Mouse (Mus musculus) fibroblast of lung, adult 2 months (primary cell): ENCODE measurements around the gene 7420426K07Rik.

Source experiments
- DNase-seq: peaks from one replicate; pipeline ENCODE4 v3.0.0-alpha.2; 2011; ENCODE audit warnings: low read depth

Gene 7420426K07Rik

GRCm38 (mm10) chr9:98902819-98903218, at the start of gene 7420426K07Rik:
TSS of gene 7420426K07Rik (plus strand) at chr9:98903119.
- DNase-seq = no peak

DNA sequence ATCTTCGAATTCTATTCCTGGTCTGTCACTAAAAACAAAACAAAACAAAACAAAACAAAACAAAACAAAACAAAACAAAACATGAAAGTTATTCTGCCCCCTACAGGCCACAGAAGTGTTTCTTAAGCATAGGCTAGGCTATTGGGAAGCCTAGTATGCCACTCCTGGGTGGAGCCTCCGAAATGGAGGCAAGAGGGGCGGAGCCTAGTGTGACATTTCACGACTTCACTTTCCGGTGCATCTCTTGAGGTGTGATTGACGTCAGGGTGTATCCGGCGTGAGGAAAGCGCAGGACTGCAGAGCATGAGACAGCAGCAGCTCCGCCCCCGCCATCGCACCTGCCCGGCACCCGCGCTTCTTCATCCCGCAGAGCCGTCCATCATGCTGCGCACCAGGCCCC, 46.7 kb upstream of the 7420426K07Rik start, which contains the start of gene Prr23a2:
TSS of gene Prr23a2 (plus strand) at position 285 of the 400 bp plus-strand sequence.
- no peak for DNase-seq

DNA sequence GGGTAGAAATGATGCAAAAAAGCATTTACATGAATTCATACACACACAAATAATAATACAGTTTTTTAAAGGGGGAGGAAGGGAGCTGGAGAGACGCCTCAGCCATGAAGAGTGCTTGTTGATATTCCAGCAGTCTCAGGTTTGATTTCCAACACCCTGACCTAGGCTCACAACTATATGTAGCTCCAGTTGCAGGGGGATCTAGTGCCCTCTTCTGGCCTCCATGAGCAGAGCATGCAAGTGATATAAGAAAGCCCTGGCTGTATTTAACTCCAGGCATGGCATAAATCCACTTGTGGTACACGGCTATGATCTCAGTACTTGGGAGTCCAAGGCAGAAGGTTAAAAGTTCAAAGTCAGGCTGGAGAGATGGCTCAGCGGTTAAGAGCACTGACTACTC, 39.5 kb upstream of the 7420426K07Rik start:
- no peak for DNase-seq

GRCm38 (mm10) chr9:98864571-98864970, 38.3 kb upstream of the 7420426K07Rik start, which contains the start of gene Prr23a3:
TSS of gene Prr23a3 (plus strand) at chr9:98864767.
- DNase-seq = no peak

DNA sequence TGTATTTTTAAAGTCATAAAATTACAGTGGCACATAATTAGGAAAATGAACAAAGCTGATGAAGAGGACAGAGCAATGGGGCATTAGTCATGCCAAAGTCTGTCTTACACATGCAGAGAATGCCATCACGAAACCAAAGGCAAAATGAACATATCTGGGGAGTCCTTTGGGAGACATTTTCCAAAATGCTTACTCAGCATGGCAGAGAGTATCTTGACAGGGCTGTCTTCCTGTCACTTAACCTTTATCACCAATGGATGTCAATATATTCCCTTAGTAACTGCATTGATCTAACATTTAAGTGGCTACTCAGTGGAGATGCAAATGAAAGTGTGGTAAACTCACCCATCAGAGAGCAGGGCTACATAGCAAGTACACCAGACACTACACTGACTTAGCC, 1.4 kb upstream of the 7420426K07Rik start:
- no peak for DNase-seq

DNA sequence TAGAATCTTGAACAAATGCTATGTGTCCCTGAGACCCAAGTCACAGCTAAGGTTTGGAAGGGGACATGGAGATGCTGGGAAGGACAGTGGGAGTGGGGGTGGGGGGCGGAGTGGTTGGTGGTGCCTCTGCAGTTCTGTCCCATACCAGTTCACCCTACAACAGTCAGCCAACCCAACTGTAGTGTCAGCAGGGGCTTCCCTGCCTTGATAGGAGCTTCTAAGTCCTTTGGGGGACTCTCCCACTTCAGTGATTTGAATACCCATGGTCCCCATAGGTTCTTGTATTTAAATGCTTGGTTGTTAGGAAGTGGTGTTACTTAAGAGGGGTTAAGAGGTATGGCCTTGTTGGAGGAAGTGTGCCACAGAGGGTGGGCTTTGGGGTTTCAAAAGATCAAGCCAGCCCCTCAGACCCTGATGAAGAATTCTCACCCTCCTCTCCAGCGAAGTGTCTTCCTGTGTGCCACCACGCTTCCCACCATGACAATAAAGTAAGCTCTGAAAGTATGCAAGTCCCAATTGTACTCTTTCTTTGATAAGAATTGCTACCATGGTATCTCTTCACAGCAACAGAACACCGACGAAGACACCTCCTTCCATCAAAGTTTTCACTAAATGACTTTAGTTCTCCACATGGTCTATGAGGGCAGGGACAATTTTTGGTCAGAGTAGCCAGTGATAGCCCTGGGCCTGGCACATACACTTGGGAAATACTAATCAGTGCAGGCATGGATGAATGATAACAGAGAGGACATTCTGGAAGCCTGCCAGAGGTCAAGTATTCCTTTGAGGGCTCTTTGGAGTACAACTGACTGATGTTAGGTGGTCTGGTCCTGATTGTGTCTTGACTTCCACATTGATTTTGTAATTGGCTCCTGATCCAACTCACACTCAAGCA, 18.0 kb downstream of the 7420426K07Rik start:
- no peak for DNase-seq

DNA sequence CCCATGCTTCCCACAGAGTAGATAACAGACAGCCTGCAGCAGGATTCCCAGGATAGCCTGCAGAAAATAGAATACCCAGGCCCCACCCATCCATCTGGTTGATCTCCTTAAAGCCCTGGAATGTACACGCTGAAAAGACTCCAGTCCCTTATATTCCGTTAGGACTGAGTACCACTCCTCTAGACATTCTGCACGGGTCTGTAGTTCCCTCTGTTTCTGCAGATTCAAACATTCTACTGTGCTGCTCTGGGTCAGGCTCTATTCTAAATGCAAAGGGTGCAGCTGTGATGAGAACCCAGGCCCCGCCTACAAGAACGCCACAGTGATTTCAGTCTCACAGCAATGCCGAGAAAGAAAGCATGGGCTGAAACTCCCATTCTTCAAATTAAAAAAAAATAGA, 20.2 kb downstream of the 7420426K07Rik start:
- no peak for DNase-seq

- DNase-seq = no peak
Observed at GRCm38 (mm10) chr9:98924183-98924582, 21.3 kb downstream of the 7420426K07Rik start.

DNA sequence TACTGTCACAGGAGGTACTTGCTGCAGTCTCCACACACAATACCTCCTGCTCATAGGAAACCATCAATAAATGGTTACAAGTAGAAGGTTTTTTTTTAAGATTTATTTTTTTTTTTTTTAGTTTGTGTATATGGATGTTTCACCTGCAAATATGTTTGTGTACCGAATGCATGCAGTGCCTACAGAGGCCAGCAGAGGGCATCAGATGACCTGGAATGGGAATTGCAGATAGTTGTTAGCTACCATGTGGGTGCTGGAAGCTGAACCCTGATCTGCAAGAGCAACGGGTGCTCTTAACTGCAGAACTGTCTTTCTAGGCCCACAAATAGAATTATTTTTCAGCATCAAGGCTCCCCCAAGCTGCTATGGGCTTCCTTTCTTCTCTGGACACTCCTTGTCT, 26.6 kb downstream of the 7420426K07Rik start:
- no peak for DNase-seq

DNA sequence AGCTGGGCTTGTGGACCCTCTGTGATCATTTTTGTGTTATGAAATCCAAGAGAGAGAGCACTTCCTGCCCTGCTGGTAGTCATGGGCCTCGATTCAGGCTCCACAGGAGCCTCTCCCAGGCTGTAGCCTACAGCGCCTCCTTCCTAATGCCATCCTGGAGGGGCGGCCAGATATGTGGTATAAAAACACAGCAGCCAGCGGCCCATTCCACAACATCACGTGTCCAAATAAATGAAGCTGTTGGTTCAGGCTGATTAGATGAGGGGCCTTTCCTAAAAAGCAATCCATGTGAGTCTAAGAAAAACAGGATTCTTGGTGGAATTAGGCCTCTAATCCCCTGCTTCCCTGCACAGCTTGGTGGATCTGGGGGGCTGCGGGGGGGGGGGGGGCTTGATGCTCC, 30.0 kb downstream of the 7420426K07Rik start:
- DNase-seq = no peak

DNA sequence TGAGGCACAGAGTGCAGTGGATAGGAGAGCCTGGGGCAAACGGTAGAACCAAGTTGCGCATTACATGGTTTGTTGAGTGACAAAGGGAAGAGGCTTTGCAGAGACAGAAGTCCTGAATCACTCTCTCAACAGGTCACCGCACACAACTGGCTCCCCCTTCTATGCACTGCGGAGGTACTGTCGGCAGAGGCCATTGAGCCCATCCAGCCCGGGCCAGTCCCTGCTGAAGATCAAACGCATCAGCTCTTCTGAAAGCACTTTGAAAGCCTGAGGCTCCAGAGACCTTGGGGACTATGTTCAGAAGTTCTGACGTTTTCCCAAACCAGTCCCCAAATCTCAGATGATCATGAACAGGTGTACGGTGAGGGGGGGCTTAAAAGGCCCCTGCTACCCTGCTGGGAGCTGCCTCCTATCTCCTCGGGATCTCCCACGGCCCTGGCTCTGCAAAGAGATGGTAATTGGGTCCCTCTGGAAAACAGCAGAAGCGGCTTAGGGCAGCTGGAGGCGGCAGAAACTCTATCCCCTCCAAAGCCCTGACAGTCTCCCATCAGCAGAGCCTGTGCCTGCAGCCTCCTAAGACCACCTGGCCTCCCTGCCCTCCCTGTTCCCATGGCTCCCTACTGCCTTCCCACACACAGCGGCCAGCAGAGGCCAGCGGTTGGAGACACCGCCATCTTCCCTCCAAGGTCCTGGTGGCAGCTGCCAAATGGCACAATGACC, 32.4 kb downstream of the 7420426K07Rik start:
- no peak for DNase-seq

DNA sequence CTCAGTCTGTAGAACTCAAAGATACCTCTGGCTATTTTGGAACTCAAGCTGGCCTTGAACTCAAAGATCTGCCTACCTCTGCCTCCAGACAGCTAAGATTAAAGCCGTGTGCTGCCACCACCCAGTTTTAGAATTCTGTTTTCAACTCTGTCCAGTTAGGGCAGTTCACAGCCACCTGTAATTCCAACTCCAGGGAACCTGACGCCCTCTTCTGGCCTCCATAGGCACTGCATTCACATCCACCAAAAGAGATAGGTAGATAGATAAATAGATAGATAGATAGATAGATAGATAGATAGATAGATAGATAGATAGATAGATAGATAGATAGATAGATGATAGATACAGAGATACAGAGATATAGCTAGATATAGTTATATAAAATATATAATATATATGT, 36.4 kb downstream of the 7420426K07Rik start:
- DNase-seq = no peak

DNA sequence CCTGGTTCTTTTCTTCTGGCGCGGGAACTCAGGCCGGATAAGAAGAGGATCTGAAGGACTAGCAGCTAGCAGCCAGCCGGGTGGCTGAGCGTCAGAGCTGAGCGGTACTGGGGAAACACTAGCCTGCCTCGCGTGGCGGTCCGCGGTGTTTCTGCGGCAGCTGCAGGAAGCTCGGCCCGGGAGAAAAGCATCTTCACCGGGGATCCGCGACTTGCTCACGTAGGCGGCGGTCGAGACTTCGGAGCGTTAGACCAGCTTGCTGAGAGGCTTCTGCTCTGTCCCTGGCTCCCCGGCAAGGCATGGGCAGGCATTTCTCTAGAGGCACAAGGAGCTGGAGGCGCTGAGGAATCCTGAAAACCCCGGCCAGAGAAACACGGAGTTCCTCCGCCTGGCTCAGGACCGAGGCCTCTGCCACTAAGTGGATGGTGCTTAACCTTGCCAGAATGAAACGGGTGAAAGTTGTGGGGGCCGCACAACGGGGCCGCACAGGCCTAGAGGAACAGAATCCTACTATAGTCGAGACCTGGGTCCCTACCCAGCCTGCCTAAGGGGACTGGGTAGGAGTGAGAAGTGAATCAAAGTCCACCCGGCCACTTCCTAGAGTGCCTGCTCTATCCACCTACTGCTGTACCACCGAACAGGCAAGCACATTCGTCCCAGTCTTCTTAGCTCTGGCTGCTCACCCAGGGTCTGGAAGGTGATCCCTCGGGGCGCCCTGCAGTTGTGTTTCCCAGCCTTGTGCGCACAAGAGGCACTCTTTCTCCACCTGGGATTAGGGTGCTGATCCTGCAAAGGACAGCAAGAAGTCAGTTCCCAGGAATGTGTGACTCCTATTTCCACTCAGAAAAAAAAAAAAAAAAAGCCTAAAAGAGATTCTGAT, 49.5 kb downstream of the 7420426K07Rik start:
- DNase-seq = no peak

DNA sequence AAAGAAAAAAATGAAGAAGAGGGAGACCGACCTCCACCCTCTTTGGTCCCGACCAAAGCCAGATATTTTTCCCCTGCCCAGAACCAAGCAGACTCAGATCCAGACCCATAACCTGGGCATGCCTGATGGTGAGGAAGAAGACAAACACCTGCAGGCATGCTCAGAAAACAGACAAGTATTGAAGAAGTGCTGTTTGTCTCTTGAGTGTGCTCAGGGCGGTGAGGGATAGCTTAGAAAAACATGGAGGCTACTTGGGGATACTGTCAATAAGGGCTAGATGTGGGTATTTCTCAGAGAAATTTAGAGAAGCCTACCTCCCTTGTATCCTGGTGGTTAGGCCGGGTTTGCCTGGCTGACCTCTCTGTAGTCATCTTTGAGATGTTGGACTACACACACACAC, 50.4 kb downstream of the 7420426K07Rik start:
- DNase-seq = no peak

GRCm38 (mm10) chr9:98953830-98954229, 50.9 kb downstream of the 7420426K07Rik start:
- DNase-seq = no peak
